Mouse (Mus musculus): Measurements from ENCODE around the gene Fndc3b. TPM values are rescaled to one million over a fixed set of nuclear protein-coding genes. Genes with fewer than 3 reads are reported as not detected.

The Fndc3b gene
- polyA plus RNA-seq, 1 experiment from 2014 or later = 28.0 TPM

GRCm38 (mm10) chr3:27506886-27507285, 204.2 kb downstream of the Fndc3b start:
- H3K27ac ChIP-seq = no peak overlapping the region
- H3K27me3 ChIP-seq = no peaks in the 10 kb centered on the region
- H3K4me1 ChIP-seq = 0 out of 2 replicates have a peak, but pooled peaks cover under 1% of the 10 kb centered on the region
- peaks cover 13% of the 10 kb centered on the region for H3K36me3 ChIP-seq
- no peak for ATAC-seq (ENCODE audit: insufficient number of reproducible peaks, insufficient read depth, low FRiP score, low TSS enrichment)
- H3K4me2 ChIP-seq (replicated peaks) = no peak overlapping the region
- no peak overlapping the region for H3K9ac ChIP-seq
- no peak overlapping the region for H3K4me3 ChIP-seq
- 80% methylated on average over 3 of the region's 3 CpGs for WGBS
- no peaks in the 10 kb centered on the region for H3K9me3 ChIP-seq

GRCm38 (mm10) chr3:27505582-27505981, 205.5 kb downstream of the Fndc3b start:
- Histone ChIP-seq H3K27ac (no peak overlapping the region), H3K9me3 (no peaks in the 10 kb centered on the region), H3K27me3 (no peaks in the 10 kb centered on the region), H3K4me1 (no peaks in the 10 kb centered on the region), H3K9ac (no peak overlapping the region), H3K4me2 (replicated peaks) (no peak overlapping the region), H3K36me3 (peaks cover 23% of the 10 kb centered on the region), H3K4me3 (no peak overlapping the region)
- ATAC-seq (ENCODE audit: insufficient number of reproducible peaks, insufficient read depth, low FRiP score, low TSS enrichment) = no peak
- WGBS = 93% methylated on average over 3 of the region's 3 CpGs

GRCm38 (mm10) chr3:27503279-27504038, 207.6 kb downstream of the Fndc3b start:
- H3K4me2 ChIP-seq (replicated peaks) = no peak overlapping the region
- ATAC-seq (ENCODE audit: insufficient number of reproducible peaks, insufficient read depth, low FRiP score, low TSS enrichment) = no peak
- no peaks in the 10 kb centered on the region for H3K9me3 ChIP-seq
- H3K9ac ChIP-seq = no peak overlapping the region
- no peak overlapping the region for H3K27ac ChIP-seq
- no peaks in the 10 kb centered on the region for H3K4me1 ChIP-seq
- H3K4me3 ChIP-seq = no peak overlapping the region
- H3K27me3 ChIP-seq = no peaks in the 10 kb centered on the region
- H3K36me3 ChIP-seq = peaks cover 37% of the 10 kb centered on the region
- WGBS = 81% methylated on average over 7 of the region's 7 CpGs

GRCm38 (mm10) chr3:27495296-27496073, 215.6 kb downstream of the Fndc3b start:
- Histone ChIP-seq H3K27ac (no peak overlapping the region), H3K36me3 (peaks cover 35% of the 10 kb centered on the region), H3K9me3 (no peaks in the 10 kb centered on the region), H3K9ac (no peak overlapping the region), H3K27me3 (no peaks in the 10 kb centered on the region), H3K4me1 (no peaks in the 10 kb centered on the region), H3K4me3 (no peak overlapping the region), H3K4me2 (replicated peaks) (no peak overlapping the region)
- ATAC-seq (ENCODE audit: insufficient number of reproducible peaks, insufficient read depth, low FRiP score, low TSS enrichment) = no peak
- 80% methylated on average over 14 of the region's 14 CpGs for WGBS

GRCm38 (mm10) chr3:27494698-27495097, 216.4 kb downstream of the Fndc3b start:
- no peak for ATAC-seq (ENCODE audit: insufficient number of reproducible peaks, insufficient read depth, low FRiP score, low TSS enrichment)
- 84% methylated on average over 6 of the region's 6 CpGs for WGBS

GRCm38 (mm10) chr3:27494066-27494465, 217.0 kb downstream of the Fndc3b start:
- Histone ChIP-seq H3K9ac (no peak overlapping the region), H3K36me3 (peaks cover 25% of the 10 kb centered on the region), H3K4me3 (no peak overlapping the region), H3K27me3 (no peaks in the 10 kb centered on the region), H3K4me2 (replicated peaks) (no peak overlapping the region), H3K4me1 (no peaks in the 10 kb centered on the region), H3K27ac (no peak overlapping the region), H3K9me3 (no peaks in the 10 kb centered on the region)
- 94% methylated on average over 8 of the region's 8 CpGs for WGBS
- ATAC-seq (ENCODE audit: insufficient number of reproducible peaks, insufficient read depth, low FRiP score, low TSS enrichment) = no peak

More at GRCm38 (mm10) chr3:27494698-27495097, 216.4 kb downstream of the Fndc3b start:
- no peak overlapping the region for H3K4me3 ChIP-seq
- H3K9me3 ChIP-seq = no peaks in the 10 kb centered on the region
- no peak overlapping the region for H3K27ac ChIP-seq
- H3K27me3 ChIP-seq = no peaks in the 10 kb centered on the region
- no peak overlapping the region for H3K4me2 ChIP-seq (replicated peaks)
- H3K9ac ChIP-seq = no peak overlapping the region
- H3K36me3 ChIP-seq = peaks cover 27% of the 10 kb centered on the region
- no peaks in the 10 kb centered on the region for H3K4me1 ChIP-seq

GRCm38 (mm10) chr3:27491821-27492220, 219.3 kb downstream of the Fndc3b start:
- Histone ChIP-seq H3K27ac (no peak overlapping the region), H3K27me3 (no peaks in the 10 kb centered on the region), H3K4me1 (no peaks in the 10 kb centered on the region), H3K4me2 (replicated peaks) (no peak overlapping the region), H3K9me3 (no peaks in the 10 kb centered on the region), H3K4me3 (no peak overlapping the region), H3K9ac (no peak overlapping the region), H3K36me3 (peaks cover 20% of the 10 kb centered on the region)
- ATAC-seq (ENCODE audit: insufficient number of reproducible peaks, insufficient read depth, low FRiP score, low TSS enrichment) = no peak
- WGBS = 82% methylated on average over 6 of the region's 6 CpGs

GRCm38 (mm10) chr3:27491367-27491766, 219.7 kb downstream of the Fndc3b start:
- H3K9me3 ChIP-seq = no peaks in the 10 kb centered on the region
- H3K27me3 ChIP-seq = no peaks in the 10 kb centered on the region
- ATAC-seq (ENCODE audit: insufficient number of reproducible peaks, insufficient read depth, low FRiP score, low TSS enrichment) = no peak
- no peak overlapping the region for H3K27ac ChIP-seq
- peaks cover 21% of the 10 kb centered on the region for H3K36me3 ChIP-seq
- WGBS = 95% methylated on average over 8 of the region's 8 CpGs
- H3K4me1 ChIP-seq = no peaks in the 10 kb centered on the region
- H3K4me3 ChIP-seq = no peak overlapping the region
- no peak overlapping the region for H3K4me2 ChIP-seq (replicated peaks)
- no peak overlapping the region for H3K9ac ChIP-seq

- no peak for ATAC-seq (ENCODE audit: insufficient number of reproducible peaks, insufficient read depth, low FRiP score, low TSS enrichment)
- no peak overlapping the region for H3K9ac ChIP-seq
- WGBS = 84% methylated on average over 9 of the region's 9 CpGs
Observed at GRCm38 (mm10) chr3:27490891-27491290, 220.2 kb downstream of the Fndc3b start.

GRCm38 (mm10) chr3:27489550-27489949, 221.6 kb downstream of the Fndc3b start:
- Histone ChIP-seq H3K4me1 (no peaks in the 10 kb centered on the region), H3K36me3 (peaks cover 28% of the 10 kb centered on the region), H3K9me3 (no peaks in the 10 kb centered on the region), H3K27me3 (no peaks in the 10 kb centered on the region), H3K4me3 (no peak overlapping the region), H3K27ac (no peak overlapping the region), H3K4me2 (replicated peaks) (no peak overlapping the region), H3K9ac (no peak overlapping the region)
- 78% methylated on average over 6 of the region's 6 CpGs for WGBS
- no peak for ATAC-seq (ENCODE audit: insufficient number of reproducible peaks, insufficient read depth, low FRiP score, low TSS enrichment)

More at GRCm38 (mm10) chr3:27490891-27491290, 220.2 kb downstream of the Fndc3b start:
- Histone ChIP-seq H3K4me1 (no peaks in the 10 kb centered on the region), H3K27ac (no peak overlapping the region), H3K9me3 (no peaks in the 10 kb centered on the region), H3K4me2 (replicated peaks) (no peak overlapping the region), H3K4me3 (no peak overlapping the region), H3K27me3 (no peaks in the 10 kb centered on the region), H3K36me3 (peaks cover 23% of the 10 kb centered on the region)

- Histone ChIP-seq H3K9ac (no peak overlapping the region), H3K27ac (no peak overlapping the region), H3K4me1 (no peaks in the 10 kb centered on the region), H3K9me3 (no peaks in the 10 kb centered on the region), H3K27me3 (no peaks in the 10 kb centered on the region), H3K36me3 (peaks cover 23% of the 10 kb centered on the region), H3K4me2 (replicated peaks) (no peak overlapping the region), H3K4me3 (no peak overlapping the region)
- 91% methylated on average over 4 of the region's 4 CpGs for WGBS
- no peak for ATAC-seq (ENCODE audit: insufficient number of reproducible peaks, insufficient read depth, low FRiP score, low TSS enrichment)
Observed at GRCm38 (mm10) chr3:27485141-27485540, 226.0 kb downstream of the Fndc3b start.

GRCm38 (mm10) chr3:27484698-27485097, 226.4 kb downstream of the Fndc3b start:
- H3K9ac ChIP-seq = no peak overlapping the region
- peaks cover 23% of the 10 kb centered on the region for H3K36me3 ChIP-seq
- H3K4me2 ChIP-seq (replicated peaks) = no peak overlapping the region
- no peaks in the 10 kb centered on the region for H3K9me3 ChIP-seq
- no peaks in the 10 kb centered on the region for H3K27me3 ChIP-seq
- no peak overlapping the region for H3K4me3 ChIP-seq
- 65% methylated on average over 3 of the region's 3 CpGs for WGBS
- ATAC-seq (ENCODE audit: insufficient number of reproducible peaks, insufficient read depth, low FRiP score, low TSS enrichment) = no peak
- no peak overlapping the region for H3K27ac ChIP-seq
- H3K4me1 ChIP-seq = no peaks in the 10 kb centered on the region
